Mouse (Mus musculus): Measurements from ENCODE around the gene Ank. TPM values are rescaled to one million over a fixed set of nuclear protein-coding genes. Genes with fewer than 3 reads are reported as not detected.

Ank gene
- total RNA-seq, 2 experiments from 2014 or later: 64.9 to 158 TPM

DNA sequence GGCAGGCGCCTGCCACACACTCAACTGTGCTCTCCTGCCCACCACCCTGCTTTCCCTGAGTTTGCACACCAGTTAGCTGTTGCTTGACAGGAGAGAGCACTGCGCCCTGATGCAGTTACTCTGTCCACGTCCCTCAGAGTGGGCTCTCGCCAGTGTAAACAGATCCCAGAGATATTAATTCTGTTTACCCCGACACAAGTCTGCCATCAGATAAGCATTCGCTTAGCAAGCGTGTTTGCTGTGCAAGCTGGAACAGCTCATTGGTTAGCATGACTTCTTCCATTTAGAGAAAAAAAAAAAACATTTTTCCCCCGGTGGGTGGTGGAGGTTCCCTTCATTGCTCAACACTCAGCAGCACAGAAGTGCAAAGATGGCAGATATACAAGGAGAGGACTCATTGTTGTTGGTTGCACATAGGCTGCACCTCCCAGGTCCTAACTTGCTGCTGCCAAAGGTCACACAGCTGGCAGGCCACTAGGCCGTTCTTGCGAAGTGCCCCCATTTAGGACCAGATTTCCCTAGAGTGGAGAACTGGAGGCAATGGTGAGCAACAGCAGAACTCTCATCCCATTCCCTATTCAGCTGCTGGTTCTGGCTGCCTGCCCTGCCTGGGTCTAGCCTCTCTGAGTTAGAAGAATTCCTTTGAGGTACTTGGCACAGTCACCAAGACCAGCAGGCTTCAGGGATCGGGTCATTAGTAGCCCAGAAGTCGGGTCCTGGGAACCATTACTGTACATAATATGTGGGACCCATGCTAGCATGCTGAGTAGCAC is 58.9 kb downstream of the Ank start:
- ATAC-seq (replicated peaks; ENCODE audit: low FRiP score, poor library complexity, severe bottlenecking): no peak

DNA sequence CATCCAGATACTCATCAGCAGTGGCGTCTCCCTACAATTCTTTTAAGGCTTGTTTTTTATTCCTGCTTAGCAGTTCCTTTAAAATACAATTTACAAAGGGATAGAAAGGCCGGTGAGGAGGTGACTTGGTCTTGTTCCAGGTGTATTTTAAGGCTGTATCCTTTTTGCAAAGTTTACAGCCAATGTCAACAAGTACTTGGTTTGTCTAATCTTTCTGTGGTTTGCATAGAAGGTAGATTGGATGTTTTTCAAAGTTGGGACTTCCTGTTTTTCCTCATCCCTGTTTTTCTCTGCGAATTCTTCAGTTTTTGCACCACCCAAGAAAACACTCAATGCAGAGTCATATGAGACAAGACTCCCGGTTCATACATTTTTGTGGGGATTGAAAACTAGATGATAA is 62.4 kb downstream of the Ank start:
- ATAC-seq (replicated peaks; ENCODE audit: low FRiP score, poor library complexity, severe bottlenecking): no peak

DNA sequence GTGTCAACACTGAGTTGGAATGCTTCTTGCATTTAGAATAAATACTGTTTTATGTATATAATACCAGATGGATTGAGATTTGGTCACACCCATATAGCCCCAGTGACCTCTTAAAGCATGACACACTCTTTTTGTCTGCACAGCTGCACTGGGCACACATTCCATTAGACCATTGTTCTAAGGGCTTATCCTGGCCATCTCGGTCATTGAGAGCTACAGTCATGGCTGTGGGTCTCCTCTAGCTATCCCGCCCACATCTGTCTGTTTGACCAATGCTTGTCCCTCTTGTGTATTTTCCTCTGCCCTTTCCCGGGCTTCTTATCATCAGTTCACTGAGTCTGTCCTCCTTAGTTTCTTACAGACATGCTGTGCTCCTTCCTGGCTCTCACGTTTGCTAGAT is 63.5 kb downstream of the Ank start:
- no peak for ATAC-seq (replicated peaks; ENCODE audit: low FRiP score, poor library complexity, severe bottlenecking)

DNA sequence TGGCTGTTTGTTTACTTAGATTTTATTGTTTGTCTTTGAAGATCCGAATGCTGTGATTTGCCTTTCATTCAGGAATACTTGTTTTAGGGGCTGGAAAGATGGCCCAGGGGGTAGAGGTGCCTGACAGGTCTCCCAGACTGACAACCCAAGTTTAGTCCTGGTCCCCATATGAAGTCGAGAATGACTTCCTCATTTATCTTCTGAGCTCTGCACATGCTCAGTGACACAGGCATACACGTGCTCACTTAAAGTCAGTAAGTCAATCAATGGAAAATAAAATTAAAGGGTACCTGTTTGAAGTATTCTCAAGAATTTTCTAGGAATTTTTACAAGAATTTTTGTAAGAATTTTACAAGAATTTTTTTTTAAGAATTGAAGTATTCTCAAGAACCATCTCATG is 66.6 kb downstream of the Ank start:
- ATAC-seq (replicated peaks; ENCODE audit: low FRiP score, poor library complexity, severe bottlenecking): no peak

DNA sequence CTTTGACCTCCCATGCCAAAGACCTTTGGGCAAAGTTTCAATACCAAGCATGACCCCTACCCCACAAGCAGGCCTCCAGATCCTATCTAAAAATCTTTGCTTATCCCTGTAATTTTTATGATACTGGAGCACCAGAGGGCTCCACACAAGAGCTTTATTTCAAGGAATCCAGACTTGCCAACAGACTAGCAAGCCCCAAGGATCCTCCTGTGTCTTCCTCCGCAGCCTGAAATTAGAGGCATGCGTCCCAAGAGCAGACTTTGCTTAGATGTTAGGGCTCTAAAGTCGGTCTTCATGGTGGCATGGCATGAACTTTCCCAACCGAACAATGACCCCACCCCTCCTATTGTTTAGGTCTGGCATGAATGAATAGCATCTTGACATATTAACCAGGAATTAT is 69.2 kb downstream of the Ank start:
- no peak for ATAC-seq (replicated peaks; ENCODE audit: low FRiP score, poor library complexity, severe bottlenecking)

DNA sequence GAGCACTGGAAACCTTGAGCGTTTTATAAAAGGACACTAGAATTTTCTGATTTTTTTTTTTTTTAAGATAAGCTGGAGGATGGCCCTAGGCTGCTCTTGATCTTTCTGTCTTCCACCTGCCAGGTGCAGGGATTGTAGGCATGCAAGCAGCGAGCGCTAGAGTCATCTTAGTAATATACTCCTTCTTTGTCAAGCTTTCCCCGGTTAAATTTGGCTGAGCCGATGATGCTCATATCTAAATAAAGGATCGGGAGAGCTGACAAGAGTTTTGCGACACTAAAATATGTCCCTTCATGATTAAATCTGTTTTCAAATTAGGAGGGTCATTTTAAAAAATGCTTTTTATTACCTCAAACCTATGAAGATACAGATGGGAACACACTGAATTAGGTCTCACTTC is 69.7 kb downstream of the Ank start:
- ATAC-seq (replicated peaks; ENCODE audit: low FRiP score, poor library complexity, severe bottlenecking): no peak

DNA sequence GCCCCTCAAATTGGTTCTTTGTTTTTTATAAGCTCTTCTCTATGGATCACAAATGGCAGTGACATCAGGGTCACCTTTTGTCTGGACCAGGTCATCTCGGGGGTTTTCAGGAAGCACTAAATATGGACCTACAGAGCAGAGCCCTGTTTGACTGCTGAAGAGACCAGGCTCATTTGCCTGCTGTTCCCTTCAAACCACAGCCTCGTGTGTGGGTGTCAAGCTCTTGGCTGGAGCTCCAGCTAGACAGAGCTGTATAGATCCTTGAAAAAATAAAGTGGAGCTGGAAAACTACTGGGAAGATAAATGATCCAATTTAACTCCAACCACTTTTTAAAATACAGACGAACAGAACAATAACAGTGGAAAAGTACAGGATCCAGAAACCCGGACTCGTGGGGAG is 70.3 kb downstream of the Ank start:
- no peak for ATAC-seq (replicated peaks; ENCODE audit: low FRiP score, poor library complexity, severe bottlenecking)

DNA sequence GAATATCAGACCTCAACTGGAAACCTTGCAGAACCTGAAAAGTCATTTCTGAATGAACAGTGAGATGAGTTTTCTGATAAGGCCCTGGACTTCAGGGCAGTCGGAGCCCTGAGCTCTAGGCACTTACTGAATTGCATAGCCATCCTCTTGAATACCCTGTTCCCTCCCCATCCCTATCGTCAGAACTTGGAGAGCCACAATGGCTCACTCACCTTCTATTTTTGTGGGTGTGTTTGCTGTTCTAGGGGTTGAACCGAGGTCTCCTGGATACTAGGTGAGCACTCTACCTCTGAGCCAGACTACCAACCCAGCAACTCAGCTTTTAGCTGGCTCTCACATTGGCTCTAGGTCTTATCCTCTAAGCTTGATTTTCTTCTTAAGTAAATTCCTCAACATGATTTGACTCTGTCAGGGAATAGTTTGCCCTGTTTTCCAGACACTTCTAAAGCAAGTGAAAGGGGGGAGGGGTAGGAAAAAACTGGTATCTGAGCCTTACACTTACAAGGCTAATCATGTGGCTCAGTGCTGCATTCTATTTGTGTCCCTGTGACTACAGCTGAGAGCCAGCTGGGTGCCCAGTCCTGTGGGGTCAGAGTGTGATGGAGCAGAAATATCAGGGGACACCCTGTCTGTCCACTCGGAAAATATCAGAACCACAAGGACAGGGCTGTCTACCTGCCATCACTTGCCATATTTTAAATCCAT is 71.2 kb downstream of the Ank start:
- no peak for ATAC-seq (replicated peaks; ENCODE audit: low FRiP score, poor library complexity, severe bottlenecking)

DNA sequence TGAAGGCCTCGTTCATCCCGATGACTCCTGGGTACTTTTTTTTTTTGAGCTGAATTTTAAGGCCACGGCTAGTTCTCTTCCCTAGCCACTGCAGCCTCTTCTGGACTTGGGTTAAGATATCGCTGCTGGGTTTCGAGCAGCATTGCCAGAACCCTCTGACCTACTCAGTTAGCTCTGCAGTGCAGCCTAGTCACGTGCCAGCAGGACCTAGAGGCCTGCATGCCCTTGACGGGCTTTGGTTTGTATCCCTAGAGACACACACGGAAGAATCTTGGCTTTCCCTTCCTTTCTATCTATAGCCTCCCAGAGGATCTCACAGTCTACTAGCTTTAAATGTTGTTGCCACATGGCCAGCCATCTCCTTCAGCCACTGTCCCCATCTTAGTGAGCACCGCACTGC is 73.3 kb downstream of the Ank start:
- ATAC-seq (replicated peaks; ENCODE audit: low FRiP score, poor library complexity, severe bottlenecking): no peak

DNA sequence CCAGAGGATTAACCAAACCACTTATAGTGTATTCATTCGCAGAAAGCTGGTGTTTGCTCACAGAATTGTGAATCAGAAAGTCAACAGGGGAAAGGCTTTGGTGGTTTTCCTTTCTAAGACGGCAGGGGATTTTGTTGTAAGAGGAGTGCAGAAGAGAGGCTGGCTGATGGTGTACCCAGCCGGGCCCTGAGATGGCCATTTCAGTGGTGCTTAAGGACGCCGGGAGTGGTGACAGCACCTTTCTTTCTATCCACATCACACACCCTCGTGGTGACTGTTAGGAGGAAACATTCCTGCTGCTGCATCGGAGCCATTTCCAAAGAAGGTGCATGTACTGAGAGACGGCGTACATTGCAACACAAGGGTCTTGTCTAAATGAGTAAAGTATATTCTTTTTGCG is 78.7 kb downstream of the Ank start:
- no peak for ATAC-seq (replicated peaks; ENCODE audit: low FRiP score, poor library complexity, severe bottlenecking)

DNA sequence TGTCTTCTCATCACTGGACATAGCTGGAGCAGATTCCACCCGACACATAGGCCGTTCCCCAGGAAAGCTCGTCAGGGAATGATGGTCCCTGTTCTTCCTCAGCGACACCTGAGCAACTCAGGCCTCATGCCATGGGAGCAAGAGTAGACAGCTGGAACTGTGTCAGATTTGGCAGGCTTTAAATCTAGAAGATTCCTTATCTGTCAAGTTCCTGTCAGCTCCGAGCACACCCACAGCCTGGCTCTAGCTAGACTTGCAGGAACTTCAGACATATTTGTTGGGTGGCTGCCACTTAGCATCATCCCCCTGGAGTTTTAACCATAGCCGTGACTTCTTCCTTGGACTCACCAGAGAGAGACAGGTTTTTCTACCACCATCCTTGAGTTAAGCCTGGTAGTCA is 81.6 kb downstream of the Ank start:
- no peak for ATAC-seq (replicated peaks; ENCODE audit: low FRiP score, poor library complexity, severe bottlenecking)

DNA sequence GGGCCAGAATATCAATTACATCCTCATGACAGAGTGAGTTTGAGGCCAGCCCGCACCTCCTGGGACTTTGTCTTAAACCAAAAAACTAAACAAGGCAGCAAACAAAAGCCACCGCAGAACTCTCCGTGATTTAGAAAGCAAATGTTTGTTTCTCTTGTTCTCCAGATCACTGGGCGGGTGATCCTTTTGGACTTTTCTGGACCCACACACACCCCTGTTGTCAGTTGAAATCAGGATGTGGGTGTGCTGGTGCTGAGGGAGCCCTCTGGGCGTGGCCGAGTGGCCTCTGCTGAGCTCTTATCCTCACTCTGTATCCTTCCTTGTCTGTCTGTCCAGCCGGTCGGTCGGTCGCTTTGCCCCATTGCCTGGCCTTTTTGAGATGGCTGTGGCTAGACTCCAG is 82.6 kb downstream of the Ank start:
- ATAC-seq (replicated peaks; ENCODE audit: low FRiP score, poor library complexity, severe bottlenecking): no peak

DNA sequence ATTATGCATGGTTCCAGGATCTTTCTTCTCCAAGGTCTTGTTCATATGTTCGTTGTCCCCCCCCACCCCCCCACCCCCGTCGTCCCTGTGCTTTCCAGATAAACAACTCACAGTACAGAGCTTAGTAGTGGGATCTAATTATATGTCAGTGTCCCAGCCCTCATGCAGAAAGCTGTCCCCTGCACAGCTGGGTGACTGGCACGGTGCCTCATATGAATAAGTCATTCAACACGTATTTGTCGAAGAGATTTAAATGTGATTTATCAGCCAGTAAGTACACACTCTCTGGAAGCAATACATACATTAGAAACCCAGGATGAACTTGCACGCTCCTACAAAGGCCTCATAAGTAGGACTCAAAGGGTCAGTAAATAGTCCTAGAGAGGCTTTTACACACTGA is 83.4 kb downstream of the Ank start:
- no peak for ATAC-seq (replicated peaks; ENCODE audit: low FRiP score, poor library complexity, severe bottlenecking)

DNA sequence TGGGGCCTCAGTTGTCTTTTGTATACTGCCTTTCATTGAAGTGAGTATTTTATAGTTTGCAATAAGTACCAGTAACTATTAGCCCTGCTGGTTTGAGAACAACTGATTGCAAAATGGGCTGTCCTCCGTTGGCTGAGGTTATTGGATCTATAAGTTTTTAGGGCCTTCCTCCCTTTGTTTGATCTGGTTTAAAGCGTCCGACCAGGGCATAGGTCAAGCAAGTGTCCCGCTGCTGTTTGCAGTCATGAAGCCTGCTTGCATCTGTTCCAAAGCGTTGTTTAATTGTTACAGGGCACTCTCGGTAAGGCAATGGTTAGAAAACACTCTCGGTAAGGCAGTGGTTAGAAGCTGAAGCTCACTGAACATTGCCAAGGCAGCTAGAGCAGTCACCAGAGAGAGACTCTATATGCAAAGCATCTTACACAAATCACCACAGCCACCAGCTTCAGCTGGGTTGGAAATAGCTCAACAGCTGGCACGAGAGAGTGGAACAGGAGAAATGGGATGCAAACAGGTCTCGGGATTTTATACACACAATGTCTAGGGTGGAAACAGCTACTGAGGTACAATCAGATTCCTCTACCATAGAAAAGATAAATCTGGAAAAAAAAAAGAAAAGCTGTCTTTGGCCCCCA is 84.0 kb downstream of the Ank start:
- ATAC-seq (replicated peaks; ENCODE audit: low FRiP score, poor library complexity, severe bottlenecking): no peak

DNA sequence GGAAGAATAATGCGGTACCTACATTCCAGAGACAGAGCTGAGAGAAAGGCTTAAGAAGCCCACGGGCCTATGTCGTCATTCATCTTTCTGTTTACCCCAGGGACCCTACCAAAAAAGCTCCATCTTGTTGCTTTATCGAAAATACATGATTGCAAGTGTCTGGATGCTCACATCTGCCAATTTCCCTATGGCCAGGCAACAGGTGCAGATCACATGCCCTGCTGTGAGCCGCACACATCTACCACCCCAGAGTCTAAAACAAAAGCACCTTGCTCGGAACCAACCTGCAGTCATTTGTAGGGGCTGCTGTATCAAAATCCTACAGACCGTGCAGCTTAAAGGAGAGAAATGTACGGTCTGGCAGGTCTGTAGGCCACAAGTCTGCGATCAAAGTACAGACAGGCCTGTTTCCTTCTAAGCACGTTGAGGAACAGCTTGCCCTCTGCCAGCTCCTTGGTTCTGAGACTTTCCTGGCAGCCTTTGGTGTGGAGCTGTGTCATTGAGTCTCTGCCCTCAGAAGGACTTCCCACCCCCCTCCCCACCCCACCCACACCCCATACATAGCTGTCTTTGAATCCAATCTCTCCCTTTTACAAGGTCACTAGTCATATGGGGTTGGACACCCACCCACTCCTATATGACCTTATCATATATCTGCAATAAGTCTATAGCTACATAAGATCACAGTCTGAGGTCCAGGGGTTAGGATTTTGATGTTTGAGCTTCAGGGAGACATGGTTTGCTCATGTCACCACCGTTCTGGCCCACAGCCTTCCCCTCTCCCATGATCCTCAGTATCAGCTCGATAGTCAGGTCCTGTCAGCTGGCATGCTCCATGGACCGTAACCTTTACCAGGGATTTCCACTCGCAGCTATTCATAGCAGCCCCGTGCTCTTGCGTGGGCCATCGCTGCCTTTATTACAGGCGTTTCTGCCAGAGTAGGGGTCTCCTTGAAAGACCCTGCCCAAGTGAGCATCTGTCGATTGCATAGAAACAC is 84.9 kb downstream of the Ank start:
- ATAC-seq (replicated peaks; ENCODE audit: low FRiP score, poor library complexity, severe bottlenecking): no peak

DNA sequence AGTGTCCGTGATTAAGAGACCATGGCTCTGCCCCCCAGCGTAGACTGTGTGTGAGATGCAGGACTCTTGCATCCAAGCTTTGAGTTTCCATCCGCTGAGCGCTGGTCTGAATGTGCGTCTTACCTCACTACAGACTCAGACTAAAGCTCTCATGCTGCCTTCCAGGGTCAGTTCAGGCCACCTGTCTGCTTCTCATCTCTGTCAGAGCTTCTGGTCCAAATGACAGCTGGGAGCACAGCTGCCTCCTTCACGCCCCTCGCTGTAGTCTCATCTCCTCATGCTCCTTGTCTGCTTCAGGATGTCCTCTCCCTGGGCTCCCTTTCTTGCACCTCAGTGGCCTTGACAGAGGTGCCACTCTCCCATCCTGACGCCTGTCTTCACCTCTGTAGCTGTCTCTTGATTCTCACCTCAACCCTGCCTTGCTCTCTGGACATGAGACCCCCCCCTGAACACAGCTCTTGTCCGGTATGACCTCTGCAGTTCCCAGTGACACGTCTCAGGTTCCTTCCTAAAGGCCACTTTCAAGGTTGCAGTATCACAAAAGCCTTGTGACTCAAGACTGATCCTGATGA is 85.7 kb downstream of the Ank start:
- ATAC-seq (replicated peaks; ENCODE audit: low FRiP score, poor library complexity, severe bottlenecking): no peak

DNA sequence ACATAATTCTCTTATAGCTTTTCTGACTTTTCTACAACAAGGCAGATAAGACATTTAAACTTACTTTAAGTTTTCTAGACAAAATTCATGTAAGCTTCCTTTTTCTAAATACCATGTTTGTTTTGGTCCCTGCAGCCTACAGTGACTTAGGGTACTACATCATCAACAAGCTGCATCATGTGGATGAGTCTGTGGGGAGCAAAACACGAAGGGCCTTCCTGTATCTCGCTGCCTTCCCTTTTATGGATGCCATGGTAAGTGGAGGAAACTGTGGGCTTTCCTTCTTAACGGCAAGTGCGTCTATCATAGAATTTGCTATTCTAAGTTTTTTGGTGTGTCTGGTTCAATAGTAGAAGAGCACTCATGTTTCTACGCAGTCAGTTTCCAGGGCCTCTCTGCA is 87.1 kb downstream of the Ank start:
- ATAC-seq (replicated peaks; ENCODE audit: low FRiP score, poor library complexity, severe bottlenecking): no peak

DNA sequence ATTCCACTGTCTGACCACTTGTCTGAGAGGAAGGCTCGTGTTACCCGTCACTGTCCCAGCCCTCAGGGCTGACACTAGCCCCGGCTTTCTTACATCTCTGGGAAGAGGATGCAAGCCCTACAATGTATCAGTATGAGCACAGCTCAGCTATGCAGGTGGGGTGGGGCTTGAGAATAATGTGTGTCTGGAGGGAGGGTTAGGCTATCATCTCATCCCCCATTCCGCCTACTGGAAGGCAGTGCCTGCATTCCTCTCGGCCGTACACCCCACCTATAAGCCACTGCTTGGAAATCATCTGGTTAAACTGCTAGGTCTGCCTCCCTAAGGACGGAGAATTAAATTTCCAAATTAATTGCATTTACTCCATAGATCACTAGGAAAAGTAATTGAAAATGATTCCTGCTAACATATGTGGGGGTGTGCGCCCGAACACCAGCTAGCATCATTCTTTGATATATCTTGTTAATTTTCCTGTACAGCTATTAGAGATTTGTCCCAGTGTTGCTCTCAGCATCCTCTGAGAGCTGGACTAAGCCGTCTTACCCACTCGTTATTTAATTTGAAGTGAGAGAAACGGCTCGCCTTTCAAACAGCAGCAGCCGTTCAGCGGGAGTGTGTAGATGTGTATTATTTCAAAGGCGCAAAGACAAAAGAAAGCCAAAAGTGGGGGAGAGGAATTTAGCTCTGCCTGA is 92.1 kb downstream of the Ank start:
- no peak for ATAC-seq (replicated peaks; ENCODE audit: low FRiP score, poor library complexity, severe bottlenecking)

DNA sequence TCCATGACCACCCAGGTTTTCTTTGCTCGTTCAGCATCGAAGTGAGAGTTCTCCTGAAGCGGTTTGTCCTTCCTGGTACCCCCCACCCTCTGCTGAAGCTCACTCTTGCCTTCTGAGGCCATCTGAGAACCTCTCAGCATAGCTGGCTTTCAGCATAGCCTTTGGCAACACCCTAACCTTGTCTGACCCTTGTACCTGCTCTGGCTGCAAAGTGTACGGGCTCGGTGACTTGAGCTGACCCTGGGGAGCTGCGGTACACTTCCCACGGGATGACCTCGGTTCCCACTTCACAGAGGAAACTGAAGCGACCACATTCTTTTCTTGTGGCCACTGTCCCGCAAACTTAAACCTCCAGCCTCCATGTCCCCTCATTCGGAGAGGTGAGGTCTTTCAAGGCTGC is 93.8 kb downstream of the Ank start:
- no peak for ATAC-seq (replicated peaks; ENCODE audit: low FRiP score, poor library complexity, severe bottlenecking)

Measured in erythroid progenitor cell, adult 5-6 weeks (primary cell).